Mouse (Mus musculus) lung, postnatal 0 days (tissue): ENCODE measurements around the gene Ptpn14.

Experiments
- CTCF ChIP-seq: IDR thresholded peaks from 2 replicates; pipeline ENCODE4 v1.5.1; 2016; ENCODE audit warnings: antibody characterized with exemption, mild to moderate bottlenecking
- EP300 ChIP-seq: IDR thresholded peaks from 2 replicates; pipeline ENCODE4 v1.6.1; 2016; ENCODE audit warnings: antibody characterized with exemption, mild to moderate bottlenecking, control low read depth

- TF ChIP-seq CTCF (no peak), EP300 (no peak)
These were observed 157.9 kb downstream of the Ptpn14 start for GRCm38 (mm10) chr1:189885975-189886374.
